Mouse (Mus musculus) left cerebral cortex, postnatal 10 days (tissue): ENCODE results near the gene Phc2. TPM values are rescaled to one million over a fixed set of nuclear protein-coding genes. Genes with fewer than 3 reads are reported as not detected.

Experiments
- DNase-seq, 2 experiments: peaks; one replicate each; pipeline ENCODE4 v3.0.0; 2021 to 2022; ENCODE audit warnings: low spot score in 2 of 2, mixed read lengths in 1 of 2; ENCODE audit errors: extremely low spot score in 1 of 2
- intact Hi-C: fragments of 180-260 bp; cut with DNase I; formaldehyde crosslinking; loops from one replicate; pipeline ENCODE4 v1.15.1; 2025
- total RNA-seq, 2 experiments: library from RNA; stranded (reverse); gene quantifications; 2 replicates each; pipeline ENCODE4 v1.2.3; 2021

Phc2 gene
- total RNA-seq, 2 experiments from 2014 or later: 65.1 to 71.4 TPM

GRCm38 (mm10) chr4:128709781-128710166 lies 55.3 kb downstream of the Phc2 start:
- intact Hi-C loops: loop anchor here (2.0 to 5.0 kb wide), 3 partner anchors 67 to 378 kb away; no protein-coding TSS in a partner anchor
- no peak for DNase-seq

GRCm38 (mm10) chr4:128710286-128710685 lies 55.8 kb downstream of the Phc2 start:
- intact Hi-C loops: loop anchor here (2.0 to 5.0 kb wide), 2 partner anchors 67 to 377 kb away; no protein-coding TSS in a partner anchor

GRCm38 (mm10) chr4:128710800-128711199 lies 56.3 kb downstream of the Phc2 start:
- intact Hi-C loops: loop anchor here (2.0 to 5.0 kb wide), 2 partner anchors 66 to 377 kb away; no protein-coding TSS in a partner anchor
- no peak for DNase-seq

More at GRCm38 (mm10) chr4:128710286-128710685, 55.8 kb downstream of the Phc2 start:
- DNase-seq: no peak

GRCm38 (mm10) chr4:128711455-128712135 lies 57.1 kb downstream of the Phc2 start:
- peak; percentile 91 to 93 for DNase-seq
- intact Hi-C loops: loop anchor here (2.0 to 5.0 kb wide), 2 partner anchors 65 to 376 kb away; no protein-coding TSS in a partner anchor

- intact Hi-C loops: loop anchor here (5.0 kb wide), 1 partner anchor 375 kb away; no protein-coding TSS in a partner anchor
- no peak for DNase-seq
Measured at GRCm38 (mm10) chr4:128712136-128712655, 57.7 kb downstream of the Phc2 start.

GRCm38 (mm10) chr4:128712941-128713340 lies 58.4 kb downstream of the Phc2 start:
- intact Hi-C loops: loop anchor here (5.0 kb wide), 1 partner anchor 374 kb away; no protein-coding TSS in a partner anchor
- DNase-seq: no peak

GRCm38 (mm10) chr4:128715241-128716204 lies 61.0 kb downstream of the Phc2 start:
- DNase-seq: peak; percentile 60 to 81
- intact Hi-C loops: no loop called here

- intact Hi-C loops: no loop called here
Measured at GRCm38 (mm10) chr4:128716279-128716678, 61.8 kb downstream of the Phc2 start.

GRCm38 (mm10) chr4:128716731-128717130 lies 62.2 kb downstream of the Phc2 start:
- intact Hi-C loops: no loop called here
- DNase-seq: no peak

More at GRCm38 (mm10) chr4:128716279-128716678, 61.8 kb downstream of the Phc2 start:
- no peak for DNase-seq

GRCm38 (mm10) chr4:128720110-128720509 lies 65.6 kb downstream of the Phc2 start:
- intact Hi-C loops: no loop called here

GRCm38 (mm10) chr4:128721061-128721648 lies 66.7 kb downstream of the Phc2 start:
- intact Hi-C loops: no loop called here
- peak in 1 of 2 experiments; percentile 73 for DNase-seq

More at GRCm38 (mm10) chr4:128720110-128720509, 65.6 kb downstream of the Phc2 start:
- no peak for DNase-seq

- intact Hi-C loops: no loop called here
- no peak for DNase-seq
Measured at GRCm38 (mm10) chr4:128721761-128722160, 67.3 kb downstream of the Phc2 start.

GRCm38 (mm10) chr4:128722932-128723331 lies 68.4 kb downstream of the Phc2 start:
- intact Hi-C loops: no loop called here

GRCm38 (mm10) chr4:128723431-128723830 lies 68.9 kb downstream of the Phc2 start:
- intact Hi-C loops: no loop called here
- no peak for DNase-seq

More at GRCm38 (mm10) chr4:128722932-128723331, 68.4 kb downstream of the Phc2 start:
- DNase-seq: no peak

GRCm38 (mm10) chr4:128724059-128724458 lies 69.6 kb downstream of the Phc2 start:
- DNase-seq: no peak
- intact Hi-C loops: no loop called here

- DNase-seq: peak; percentile 68 to 92
- intact Hi-C loops: no loop called here
Measured at GRCm38 (mm10) chr4:128727019-128727720, 72.7 kb downstream of the Phc2 start.

GRCm38 (mm10) chr4:128727721-128728430 lies 73.4 kb downstream of the Phc2 start:
- intact Hi-C loops: no loop called here
- DNase-seq: peak in 1 of 2 experiments; percentile 70
